Mouse (Mus musculus) testis, adult 2 months (tissue): ENCODE measurements at regions not wholly inside any gene's neighbourhood (a gene's known extent, or its start where the extent isn't known, plus 50 kb on each side); places are given as distances from the start of the nearest gene placed in this dataset.

Experiments used
- H3K27ac ChIP-seq: fragments of 200-500 bp; 2 replicates; pipeline ENCODE4 v1.5.1; 2012; ENCODE audit warnings: low read depth, low read length; ENCODE audit not compliant: control insufficient read depth, insufficient read depth
- H3K27me3 ChIP-seq: fragments of 200-500 bp; 2 replicates; pipeline ENCODE4 v1.6.1; 2012; ENCODE audit warnings: mild to moderate bottlenecking, low read length, moderate library complexity; ENCODE audit not compliant: control insufficient read depth, insufficient read depth
- H3K36me3 ChIP-seq: fragments of 200-500 bp; 2 replicates; pipeline ENCODE4 v1.6.1; 2012; ENCODE audit warnings: mild to moderate bottlenecking, low read length; ENCODE audit not compliant: control insufficient read depth, insufficient read depth
- H3K4me1 ChIP-seq: fragments of 200-500 bp; 2 replicates; pipeline ENCODE4 v1.6.1; 2012; ENCODE audit warnings: low read length; ENCODE audit not compliant: control insufficient read depth, insufficient read depth
- H3K4me3 ChIP-seq: fragments of 200-500 bp; 2 replicates; pipeline ENCODE4 v1.5.1; 2012; ENCODE audit warnings: low read depth, mild to moderate bottlenecking, low read length, moderate library complexity, mixed read lengths; ENCODE audit not compliant: control insufficient read depth
- CTCF ChIP-seq: fragments of 200-500 bp; IDR thresholded peaks from 2 replicates; pipeline ENCODE4 v1.5.1; 2012; ENCODE audit warnings: low read depth, mild to moderate bottlenecking, inconsistent platforms, low read length, moderate library complexity; ENCODE audit not compliant: control insufficient read depth, insufficient read depth, insufficient replicate concordance
- POLR2A ChIP-seq: fragments of 200-500 bp; IDR thresholded peaks from 2 replicates; pipeline ENCODE4 v1.6.1; 2012; ENCODE audit warnings: low read depth, mild to moderate bottlenecking, inconsistent platforms, low read length, moderate library complexity; ENCODE audit not compliant: control insufficient read depth

DNA sequence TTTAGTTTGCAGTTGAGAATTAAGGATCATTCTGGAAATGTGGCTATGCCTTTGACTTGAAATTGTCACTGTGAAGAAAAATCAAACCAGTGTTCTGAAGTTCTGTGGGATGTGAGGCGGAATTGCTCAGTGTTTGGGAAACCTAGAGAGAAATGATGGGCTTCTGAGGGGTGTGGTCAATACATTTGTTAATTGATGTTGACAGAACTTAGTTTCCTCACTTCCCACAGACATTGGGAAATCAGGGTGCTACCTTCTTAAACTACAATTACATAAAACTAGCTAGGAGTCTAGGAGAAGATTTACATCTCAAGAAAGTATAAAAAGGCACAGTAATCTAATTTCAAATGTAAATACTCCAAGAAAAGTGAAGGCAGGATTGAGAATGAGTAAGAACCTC lies 151.1 kb upstream of the Tusc1 start:
- no peak for TF ChIP-seq CTCF
- TF ChIP-seq POLR2A, result no peak
- Histone ChIP-seq H3K36me3 (no peaks in the 10 kb centered on the region), H3K4me3 (no peak overlapping the region), H3K27me3 (no peaks in the 10 kb centered on the region), H3K4me1 (no peaks in the 10 kb centered on the region), H3K27ac (no peak overlapping the region)

DNA sequence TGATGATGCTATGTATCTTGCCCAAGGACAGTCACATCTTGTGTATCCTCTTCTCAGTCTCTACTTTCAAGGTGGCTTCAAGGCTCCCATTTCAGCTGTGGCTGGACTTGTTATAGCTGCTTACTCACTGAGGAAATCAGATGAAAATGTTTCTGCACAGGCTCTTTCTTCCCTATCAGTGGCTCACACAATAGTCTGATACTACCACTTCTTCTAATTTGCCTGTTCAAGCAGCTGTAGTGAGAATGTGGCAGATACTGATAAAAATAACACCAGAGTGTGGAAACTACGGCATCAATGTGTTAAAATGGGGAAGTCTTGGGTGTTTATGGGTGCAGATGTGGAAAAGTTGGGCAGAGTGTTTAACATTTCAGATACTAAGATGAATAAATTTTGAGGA lies 145.9 kb upstream of the Tusc1 start:
- no peaks in the 10 kb centered on the region for H3K27me3 ChIP-seq
- no peak overlapping the region for H3K4me3 ChIP-seq
- no peaks in the 10 kb centered on the region for H3K36me3 ChIP-seq
- H3K27ac ChIP-seq, result no peak overlapping the region
- no peaks in the 10 kb centered on the region for H3K4me1 ChIP-seq
- no peak for TF ChIP-seq POLR2A
- TF ChIP-seq CTCF, result no peak

- H3K4me1 ChIP-seq, result no peaks in the 10 kb centered on the region
- TF ChIP-seq CTCF (no peak), POLR2A (no peak)
- H3K27me3 ChIP-seq, result no peaks in the 10 kb centered on the region
- no peak overlapping the region for H3K4me3 ChIP-seq
- no peak overlapping the region for H3K27ac ChIP-seq
- H3K36me3 ChIP-seq, result no peaks in the 10 kb centered on the region
Measured at GRCm38 (mm10) chr4:93477189-93477767, 142.0 kb upstream of the Tusc1 start.

DNA sequence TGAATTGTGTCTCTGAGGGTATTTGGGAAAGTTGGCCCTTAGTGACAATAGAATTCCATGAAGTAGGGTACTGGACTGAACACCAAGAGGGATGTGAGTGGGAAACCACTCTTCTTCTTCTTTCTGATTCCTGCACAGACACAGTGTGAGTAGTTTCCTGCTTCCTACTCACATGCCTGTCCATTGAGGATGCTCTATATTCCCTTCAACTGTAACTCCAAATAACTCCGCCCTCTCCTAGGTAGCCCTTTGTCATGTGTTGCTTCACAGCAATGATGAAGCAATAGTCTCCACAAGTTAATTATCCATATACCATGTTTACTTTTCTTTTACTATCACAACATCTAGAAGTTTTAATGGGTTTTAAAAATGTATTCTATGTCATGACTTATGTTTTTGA lies 132.7 kb upstream of the Tusc1 start:
- H3K4me3 ChIP-seq, result no peak overlapping the region
- no peaks in the 10 kb centered on the region for H3K27me3 ChIP-seq
- no peaks in the 10 kb centered on the region for H3K4me1 ChIP-seq
- TF ChIP-seq POLR2A, result no peak
- no peak for TF ChIP-seq CTCF
- H3K36me3 ChIP-seq, result no peaks in the 10 kb centered on the region
- no peak overlapping the region for H3K27ac ChIP-seq

DNA sequence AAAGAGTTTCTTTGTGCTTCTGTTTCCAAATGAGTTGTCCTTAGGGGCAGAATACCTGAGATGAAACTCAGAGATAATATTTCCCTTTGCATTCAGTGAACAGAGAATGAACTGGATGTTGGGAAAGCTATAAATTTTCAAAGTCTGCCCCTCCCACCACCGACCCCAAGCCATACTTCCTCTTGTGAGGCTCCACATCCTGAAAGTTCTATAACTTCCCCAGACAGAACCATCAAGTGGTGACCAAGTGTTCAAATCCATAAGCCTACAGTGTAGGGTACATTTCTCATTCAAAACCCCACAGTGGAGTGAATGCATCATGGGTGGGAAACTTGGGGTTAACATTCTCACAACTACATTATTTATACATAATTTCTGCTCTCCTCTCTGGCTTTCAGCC lies 132.1 kb upstream of the Tusc1 start:
- no peaks in the 10 kb centered on the region for H3K27me3 ChIP-seq
- H3K36me3 ChIP-seq, result no peaks in the 10 kb centered on the region
- no peaks in the 10 kb centered on the region for H3K4me1 ChIP-seq
- no peak overlapping the region for H3K27ac ChIP-seq
- no peak for TF ChIP-seq CTCF
- TF ChIP-seq POLR2A, result no peak
- H3K4me3 ChIP-seq, result no peak overlapping the region

DNA sequence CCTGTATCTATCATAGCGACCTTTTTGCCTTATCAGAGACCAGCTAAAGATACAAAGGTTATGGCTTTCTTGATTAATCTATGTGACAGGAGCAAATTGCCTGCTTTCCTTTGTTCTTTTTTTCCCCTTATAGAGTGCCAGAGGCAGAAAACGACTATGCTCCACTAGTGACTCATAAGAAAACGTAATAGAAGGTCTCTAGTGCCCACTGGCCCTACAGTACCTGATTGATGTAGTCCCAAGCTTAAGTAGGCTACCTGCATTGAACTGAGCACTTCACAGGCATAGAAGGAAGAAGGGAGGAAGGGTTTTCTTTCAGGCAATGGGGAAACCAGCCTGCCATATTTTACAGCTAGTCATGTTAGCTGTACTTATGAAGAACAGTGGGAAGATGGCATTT lies 116.0 kb upstream of the Tusc1 start:
- Histone ChIP-seq H3K27ac (no peak overlapping the region), H3K4me1 (no peaks in the 10 kb centered on the region), H3K27me3 (no peaks in the 10 kb centered on the region), H3K36me3 (no peaks in the 10 kb centered on the region), H3K4me3 (no peak overlapping the region)
- no peak for TF ChIP-seq POLR2A
- TF ChIP-seq CTCF, result no peak

DNA sequence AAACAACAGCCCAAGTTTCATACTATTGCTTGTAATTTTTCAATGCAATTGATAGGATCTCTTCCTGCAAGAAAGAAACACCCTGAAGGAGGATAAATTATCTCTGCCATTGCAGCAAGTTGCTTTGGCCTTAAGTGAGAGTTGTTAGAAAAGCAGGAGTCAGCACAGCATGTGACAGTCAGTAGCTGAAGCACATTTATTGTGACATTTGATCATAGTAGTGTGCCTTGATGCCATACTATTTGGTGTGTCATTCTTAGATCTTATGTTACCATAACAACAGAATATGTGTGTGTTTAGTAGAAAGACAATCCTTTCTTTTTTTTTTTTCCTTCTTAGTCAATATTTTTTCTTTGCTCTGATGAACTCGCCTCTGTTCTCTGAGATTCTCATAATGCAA lies 115.5 kb upstream of the Tusc1 start:
- TF ChIP-seq POLR2A, result no peak
- no peak for TF ChIP-seq CTCF
- no peaks in the 10 kb centered on the region for H3K27me3 ChIP-seq
- no peak overlapping the region for H3K27ac ChIP-seq
- H3K4me1 ChIP-seq, result no peaks in the 10 kb centered on the region
- no peaks in the 10 kb centered on the region for H3K36me3 ChIP-seq
- no peak overlapping the region for H3K4me3 ChIP-seq

GRCm38 (mm10) chr4:93444666-93445065 lies 109.4 kb upstream of the Tusc1 start:
- no peak overlapping the region for H3K27ac ChIP-seq
- no peaks in the 10 kb centered on the region for H3K27me3 ChIP-seq
- H3K4me3 ChIP-seq, result no peak overlapping the region
- no peaks in the 10 kb centered on the region for H3K36me3 ChIP-seq
- H3K4me1 ChIP-seq, result no peaks in the 10 kb centered on the region
- TF ChIP-seq CTCF (no peak), POLR2A (no peak)
